Mouse (Mus musculus) liver, embryonic 16.5 days (tissue): ENCODE measurements around the gene Ndnf. TPM values are rescaled to one million over a fixed set of nuclear protein-coding genes. Genes with fewer than 3 reads are reported as not detected.

ENCODE experiments used
- ATAC-seq: fragments of 200-750 bp; cut with Nextera tagmentation; 2 replicates; pipeline ENCODE4 v1.8.0; 2017; ENCODE audit warnings: low read depth, mild to moderate bottlenecking, moderate number of reproducible peaks, moderate library complexity
- H3K27ac ChIP-seq: fragments of 300-500 bp; sonication (generic); 2 replicates; pipeline ENCODE4 v1.5.1; 2014; ENCODE audit warnings: mild to moderate bottlenecking, low read length
- H3K27me3 ChIP-seq: fragments of 300-500 bp; sonication (generic); 2 replicates; pipeline ENCODE4 v1.6.1; 2014; ENCODE audit warnings: low read depth, low read length, mixed read lengths; ENCODE audit not compliant: control insufficient read depth, insufficient read depth
- H3K36me3 ChIP-seq: fragments of 300-500 bp; sonication (generic); 2 replicates; pipeline ENCODE4 v1.6.1; 2014; ENCODE audit warnings: mild to moderate bottlenecking; ENCODE audit not compliant: control insufficient read depth, insufficient read depth
- H3K4me1 ChIP-seq: fragments of 300-500 bp; sonication (generic); 2 replicates; pipeline ENCODE4 v1.6.1; 2014; ENCODE audit warnings: low read depth, low read length, mixed read lengths; ENCODE audit not compliant: control insufficient read depth
- H3K4me2 ChIP-seq: fragments of 300-500 bp; sonication (generic); 2 replicates; pipeline ENCODE4 v1.6.1; 2014; ENCODE audit warnings: low read depth, low read length, mixed read lengths
- H3K4me3 ChIP-seq: fragments of 300-500 bp; sonication (generic); 2 replicates; pipeline ENCODE4 v1.5.1; 2014; ENCODE audit warnings: low read depth, mild to moderate bottlenecking, low read length
- H3K9ac ChIP-seq: fragments of 300-500 bp; sonication (generic); 2 replicates; pipeline ENCODE4 v1.6.1; 2014; ENCODE audit warnings: low read depth, low read length
- H3K9me3 ChIP-seq: fragments of 300-500 bp; sonication (generic); replicated peaks from 2 replicates; pipeline ENCODE4 v1.6.1; 2016; ENCODE audit warnings: low read length; ENCODE audit not compliant: control insufficient read depth
- WGBS: fragments of 180-500 bp; shearing (Covaris S2); extraction: QIAGEN DNeasy Blood & Tissue Kit; methylation state at CpG from one replicate; pipeline ENCODE4 v1.1.7; 2014; ENCODE audit not compliant: insufficient replicate concordance; 5-methylcytosine and 5-hydroxymethylcytosine counted together
- polyA plus RNA-seq: library from polyadenylated mRNA; unstranded; fragments of >200 nt; fragmentation: Nextera tagmentation; extraction: Ambion mirVana; gene quantifications from 2 replicates; pipeline ENCODE4 v1.2.1, GENCODE M21; 2015

Ndnf gene
- polyA plus RNA-seq, 1 experiment from 2014 or later, result 0.06 TPM

GRCm38 (mm10) chr6:65725677-65726076 is 54.3 kb downstream of the Ndnf start:
- Histone ChIP-seq H3K4me3 (no peak overlapping the region), H3K27ac (no peak overlapping the region), H3K9ac (no peak overlapping the region), H3K4me2 (no peak overlapping the region), H3K36me3 (no peaks in the 10 kb centered on the region), H3K27me3 (no peaks in the 10 kb centered on the region), H3K4me1 (no peaks in the 10 kb centered on the region), H3K9me3 (no peaks in the 10 kb centered on the region)
- no peak for ATAC-seq
- WGBS, result 59% methylated on average over 2 of the region's 2 CpGs

GRCm38 (mm10) chr6:65728261-65728660 is 56.9 kb downstream of the Ndnf start:
- no peak overlapping the region for H3K27ac ChIP-seq
- no peaks in the 10 kb centered on the region for H3K36me3 ChIP-seq
- H3K9me3 ChIP-seq, result no peaks in the 10 kb centered on the region
- H3K4me1 ChIP-seq, result no peaks in the 10 kb centered on the region
- no peak overlapping the region for H3K4me3 ChIP-seq
- no peak overlapping the region for H3K4me2 ChIP-seq
- H3K27me3 ChIP-seq, result no peaks in the 10 kb centered on the region
- no peak overlapping the region for H3K9ac ChIP-seq
- no peak for ATAC-seq
- WGBS, result 53% methylated on average over 3 of the region's 3 CpGs

GRCm38 (mm10) chr6:65739442-65739841 is 68.1 kb downstream of the Ndnf start:
- WGBS, result 34% methylated on average over 7 of the region's 8 CpGs
- no peak overlapping the region for H3K4me2 ChIP-seq
- no peak overlapping the region for H3K4me3 ChIP-seq
- H3K9me3 ChIP-seq, result no peaks in the 10 kb centered on the region
- H3K4me1 ChIP-seq, result no peaks in the 10 kb centered on the region
- H3K27me3 ChIP-seq, result no peaks in the 10 kb centered on the region
- no peak overlapping the region for H3K9ac ChIP-seq
- ATAC-seq, result no peak; the same call in 1 of the 2 replicates
- no peaks in the 10 kb centered on the region for H3K36me3 ChIP-seq
- H3K27ac ChIP-seq, result no peak overlapping the region

- Histone ChIP-seq H3K4me2 (no peak overlapping the region), H3K27ac (no peak overlapping the region), H3K9me3 (no peaks in the 10 kb centered on the region), H3K27me3 (no peaks in the 10 kb centered on the region), H3K4me1 (no peaks in the 10 kb centered on the region), H3K4me3 (no peak overlapping the region), H3K9ac (no peak overlapping the region), H3K36me3 (no peaks in the 10 kb centered on the region)
- 59% methylated on average over 1 of the region's 1 CpGs for WGBS
- ATAC-seq, result no peak
Measured at GRCm38 (mm10) chr6:65743144-65743870, 71.9 kb downstream of the Ndnf start.

GRCm38 (mm10) chr6:65743871-65744202 is 72.4 kb downstream of the Ndnf start:
- H3K9ac ChIP-seq, result no peak overlapping the region
- no peaks in the 10 kb centered on the region for H3K9me3 ChIP-seq
- no peak overlapping the region for H3K4me3 ChIP-seq
- no peaks in the 10 kb centered on the region for H3K27me3 ChIP-seq
- H3K27ac ChIP-seq, result no peak overlapping the region
- H3K4me1 ChIP-seq, result no peaks in the 10 kb centered on the region
- no peaks in the 10 kb centered on the region for H3K36me3 ChIP-seq
- H3K4me2 ChIP-seq, result no peak overlapping the region
- ATAC-seq, result no peak

GRCm38 (mm10) chr6:65758214-65758613 is 86.8 kb downstream of the Ndnf start:
- ATAC-seq, result no peak
- H3K27ac ChIP-seq, result no peak overlapping the region
- no peaks in the 10 kb centered on the region for H3K36me3 ChIP-seq
- no peaks in the 10 kb centered on the region for H3K4me1 ChIP-seq
- 66% methylated on average over 7 of the region's 7 CpGs for WGBS
- no peaks in the 10 kb centered on the region for H3K27me3 ChIP-seq
- no peak overlapping the region for H3K9ac ChIP-seq
- no peak overlapping the region for H3K4me2 ChIP-seq
- no peaks in the 10 kb centered on the region for H3K9me3 ChIP-seq
- no peak overlapping the region for H3K4me3 ChIP-seq

GRCm38 (mm10) chr6:65759174-65759573 is 87.8 kb downstream of the Ndnf start:
- Histone ChIP-seq H3K9ac (no peak overlapping the region), H3K27me3 (no peaks in the 10 kb centered on the region), H3K4me3 (no peak overlapping the region), H3K36me3 (no peaks in the 10 kb centered on the region), H3K4me2 (no peak overlapping the region), H3K4me1 (no peaks in the 10 kb centered on the region), H3K27ac (no peak overlapping the region), H3K9me3 (no peaks in the 10 kb centered on the region)
- no peak for ATAC-seq
- 71% methylated on average over 5 of the region's 5 CpGs for WGBS

GRCm38 (mm10) chr6:65760073-65760472 is 88.7 kb downstream of the Ndnf start:
- Histone ChIP-seq H3K36me3 (no peaks in the 10 kb centered on the region), H3K27me3 (no peaks in the 10 kb centered on the region), H3K4me3 (no peak overlapping the region), H3K4me2 (no peak overlapping the region), H3K9ac (no peak overlapping the region), H3K9me3 (no peaks in the 10 kb centered on the region), H3K4me1 (no peaks in the 10 kb centered on the region), H3K27ac (no peak overlapping the region)
- ATAC-seq, result no peak
- WGBS, result 69% methylated on average over 3 of the region's 3 CpGs
